8 mouse cellular contexts compared by ENCODE assay signal in genomic region chr16:17069511-17070443, GRCm38 (mm10). TPM values are rescaled to one million over a fixed set of nuclear protein-coding genes. Genes with fewer than 3 reads are reported as not detected.
DNase-seq lines count a peak whose midpoint lies in the region; ATAC-seq and TF ChIP-seq lines count a peak whose summit lies in the region.

Gene Ypel1 (plus strand): TSS chr16:17069696.

- peaks cover 9% of the 10 kb centered on the region for H3K4me1 ChIP-seq in embryonic facial prominence, embryonic 10.5 days
- peaks cover 16% of the 10 kb centered on the region for H3K4me1 ChIP-seq in limb, embryonic 13.5 days
- peaks cover 26% of the 10 kb centered on the region for H3K4me1 ChIP-seq in midbrain, embryonic 15.5 days
- H3K4me1 ChIP-seq in spleen, adult 2 months (ENCODE audit: control insufficient read depth, insufficient read depth, insufficient read length): 0 out of 2 replicates have a peak, but pooled peaks cover 4% of the 10 kb centered on the region

- H3K4me2 ChIP-seq in limb, embryonic 13.5 days (replicated peaks): peak within 1 kb of the TSS; percentile 74
- peak within 1 kb of the TSS; percentile 63 for H3K4me2 ChIP-seq in midbrain, embryonic 15.5 days

- H3K36me3 ChIP-seq in embryonic facial prominence, embryonic 10.5 days (replicated peaks): peaks cover 32% of the 10 kb centered on the region
- peaks cover 17% of the 10 kb centered on the region; the same call in 1 of the 2 replicates for H3K36me3 ChIP-seq in limb, embryonic 13.5 days
- 0 out of 2 replicates have a peak, but pooled peaks cover 3% of the 10 kb centered on the region for H3K36me3 ChIP-seq in midbrain, embryonic 15.5 days (replicated peaks)
- no peaks in the 10 kb centered on the region for H3K36me3 ChIP-seq in spleen, adult 2 months (ENCODE audit: control insufficient read depth, insufficient read depth, low read length)

- no peaks in the 10 kb centered on the region for H3K27me3 ChIP-seq in embryonic facial prominence, embryonic 10.5 days (replicated peaks; ENCODE audit: low read depth, poor library complexity, severe bottlenecking)
- H3K27me3 ChIP-seq in limb, embryonic 13.5 days: no peaks in the 10 kb centered on the region
- no peaks in the 10 kb centered on the region for H3K27me3 ChIP-seq in midbrain, embryonic 15.5 days (replicated peaks)
- no peaks in the 10 kb centered on the region for H3K27me3 ChIP-seq in spleen, adult 2 months (ENCODE audit: control insufficient read depth, insufficient read depth, low read length)

- under 1% methylated on average over 76 of the region's 76 CpGs for WGBS in embryonic facial prominence, embryonic 10.5 days
- under 1% methylated on average over 67 of the region's 76 CpGs for WGBS in limb, embryonic 13.5 days
- WGBS in midbrain, embryonic 15.5 days: under 1% methylated on average over 69 of the region's 76 CpGs
- WGBS in spleen, adult 2 months: under 1% methylated on average over 73 of the region's 76 CpGs

- DNase-seq in layer of hippocampus, adult 11-12 months (ENCODE audit: low spot score): peak; percentile 85
- DNase-seq in layer of hippocampus, adult 9-10 months (ENCODE audit: low spot score): no peak
- DNase-seq in embryonic facial prominence, embryonic 10.5 days (ENCODE audit: low spot score): peak; percentile 93
- DNase-seq in heart, adult 18-20 months: peak; percentile 90 to 91
- peak; percentile 90 for DNase-seq in kidney, adult 18-20 months
- DNase-seq in spleen, adult 2 months (ENCODE audit: low read depth in 1 of 2, low spot score in 2 of 2): peak; percentile 21 to 77

- peak within 1 kb of the TSS; percentile 98 for H3K27ac ChIP-seq in embryonic facial prominence, embryonic 10.5 days (replicated peaks)
- peak within 1 kb of the TSS; percentile 80 for H3K27ac ChIP-seq in limb, embryonic 13.5 days
- H3K27ac ChIP-seq in midbrain, embryonic 15.5 days: peak within 1 kb of the TSS; percentile 97
- H3K27ac ChIP-seq in spleen, adult 2 months (ENCODE audit: insufficient read depth, low read length): 0 out of 2 replicates have a peak within 1 kb of the TSS, but pooled peaks have one; percentile 21

- ATAC-seq in limb, embryonic 13.5 days (ENCODE audit: low FRiP score, low read depth): peak; percentile 96
- peak; percentile 96 for ATAC-seq in midbrain, embryonic 15.5 days (replicated peaks)

- no peak for TF ChIP-seq CTCF in spleen, adult 2 months (IDR thresholded peaks at IDR 0.05; ENCODE audit: extremely low read depth, insufficient read depth, insufficient read length, insufficient replicate concordance)

- TF ChIP-seq POLR2A in spleen, adult 2 months (IDR thresholded peaks at IDR 0.05; ENCODE audit: low read depth, low read length): peak; percentile 20

- peak within 1 kb of the TSS; percentile 84 for H3K9ac ChIP-seq in limb, embryonic 13.5 days
- H3K9ac ChIP-seq in midbrain, embryonic 15.5 days: peak within 1 kb of the TSS; percentile 86

- no peaks in the 10 kb centered on the region for H3K9me3 ChIP-seq in embryonic facial prominence, embryonic 10.5 days
- no peaks in the 10 kb centered on the region for H3K9me3 ChIP-seq in limb, embryonic 13.5 days
- no peaks in the 10 kb centered on the region for H3K9me3 ChIP-seq in midbrain, embryonic 15.5 days

- H3K4me3 ChIP-seq in embryonic facial prominence, embryonic 10.5 days: peak within 1 kb of the TSS; percentile 91
- H3K4me3 ChIP-seq in limb, embryonic 13.5 days: peak within 1 kb of the TSS; percentile 77
- peak within 1 kb of the TSS; percentile 96 for H3K4me3 ChIP-seq in midbrain, embryonic 15.5 days
- peak within 1 kb of the TSS; percentile 72 for H3K4me3 ChIP-seq in spleen, adult 2 months (ENCODE audit: extremely low read depth, insufficient read depth, insufficient read length)

RNA-seq across cellular contexts. Expression of gene Ypel1, which starts in this region (rescaled TPM):
- 89.9 and 95.5 TPM in 2 replicates for polyA plus RNA-seq in embryonic facial prominence, embryonic 10.5 days (2016; fragmentation: Nextera tagmentation; extraction: Ambion mirVana)
- 1 to 10 TPM; 1.0 to 1.6 TPM for total RNA-seq in heart, adult 18-20 months (2021)
- 53.8 and 57.3 TPM in 2 replicates for polyA plus RNA-seq in limb, embryonic 13.5 days (2015; fragmentation: Nextera tagmentation; extraction: Ambion mirVana)
- polyA plus RNA-seq in midbrain, embryonic 15.5 days (2015; fragmentation: Nextera tagmentation; extraction: Ambion mirVana): 167 and 172 TPM in 2 replicates
- polyA plus RNA-seq in spleen, adult 2 months (2012; rRNA removed): 0.43 and 0.61 TPM in 2 replicates

Comparison
In these comparisons a context has a peak if more than half of its experiments do, and no peak if none do; other contexts are left out.
1. RNA of gene Ypel1 (polyA plus RNA-seq): 167 to 172 TPM in midbrain, embryonic 15.5 days, 89.9 to 95.5 TPM in embryonic facial prominence, embryonic 10.5 days and 53.8 to 57.3 TPM in limb, embryonic 13.5 days; 0.43 to 0.61 TPM in spleen, adult 2 months; every median in the first group is over 10 times any median in the second.
2. Peak in DNase-seq, H3K4me3 ChIP-seq and H3K27ac ChIP-seq in spleen, adult 2 months; RNA of the gene not detected or under 1 TPM.
3. H3K27ac ChIP-seq: peak in every context shown above with its lines; median percentile 98 in embryonic facial prominence, embryonic 10.5 days; 97 in midbrain, embryonic 15.5 days; 80 in limb, embryonic 13.5 days; 21 in spleen, adult 2 months.
4. Peak in every context shown above with its lines, with median percentiles within 50 percentile points of each other: H3K4me3 ChIP-seq.